Mouse (Mus musculus) lung, postnatal 0 days (tissue): Measurements from ENCODE around the gene Hist3h2a.

ENCODE experiments used
- CTCF ChIP-seq: IDR thresholded peaks from 2 replicates; pipeline ENCODE4 v1.5.1; 2016; ENCODE audit warnings: antibody characterized with exemption, mild to moderate bottlenecking
- EP300 ChIP-seq: IDR thresholded peaks from 2 replicates; pipeline ENCODE4 v1.6.1; 2016; ENCODE audit warnings: antibody characterized with exemption, mild to moderate bottlenecking, control low read depth

- TF ChIP-seq CTCF (no peak), EP300 (no peak)
These were observed 4.8 kb downstream of the Hist3h2a start for GRCm38 (mm10) chr11:58959186-58959825.
